Mouse (Mus musculus): Measurements from ENCODE around the gene Oas1c.

- TF ChIP-seq CTCF (IDR thresholded peaks at IDR 0.05; ENCODE audit: borderline replicate concordance, extremely low read depth, insufficient read depth, insufficient read length) (no peak), POLR2A (IDR thresholded peaks at IDR 0.05; ENCODE audit: borderline replicate concordance, extremely low read depth, insufficient read depth, insufficient read length, poor library complexity, severe bottlenecking) (no peak)
Observed at GRCm38 (mm10) chr5:120847067-120847466, 34.8 kb upstream of the Oas1c start, which contains the start of gene Oas1f.

Measured in brain, embryonic 14.5 days (tissue).